8 mouse cellular contexts compared by ENCODE assay signal in genomic region chr9:103490439-103490838, GRCm38 (mm10). TPM values are rescaled to one million over a fixed set of nuclear protein-coding genes. Genes with fewer than 3 reads are reported as not detected.
DNase-seq lines count a peak whose midpoint lies in the region; ATAC-seq and TF ChIP-seq lines count a peak whose summit lies in the region.

No protein-coding gene starts in this region.

- no peaks in the 10 kb centered on the region for H3K36me3 ChIP-seq in G1E (replicated peaks)
- H3K36me3 ChIP-seq in forebrain, postnatal 0 days (ENCODE audit: insufficient read depth): peaks cover 14% of the 10 kb centered on the region; the same call in 1 of the 2 replicates
- no peaks in the 10 kb centered on the region for H3K36me3 ChIP-seq in hindbrain, embryonic 11.5 days (ENCODE audit: control insufficient read depth, insufficient read depth, low read length)

- DNase-seq in G1E (ENCODE audit: low spot score): no peak
- DNase-seq in cerebellum, adult 11 months: peak; percentile 80
- DNase-seq in forebrain, postnatal 0 days: peak; percentile 80
- DNase-seq in hindbrain, embryonic 11.5 days (ENCODE audit: low spot score): peak; percentile 87
- DNase-seq in layer of hippocampus, adult 9-11 months: peak; percentile 59
- peak; percentile 86 for DNase-seq in lung, postnatal 14 days
- peak; percentile 56 for DNase-seq in retina, postnatal 7 days (ENCODE audit: low read depth, low spot score)
- DNase-seq in thymus, postnatal 4 days: peak; percentile 89

- peaks cover 79% of the 10 kb centered on the region for H3K9me3 ChIP-seq in G1E (replicated peaks)
- no peaks in the 10 kb centered on the region for H3K9me3 ChIP-seq in forebrain, postnatal 0 days (ENCODE audit: low read length)
- H3K9me3 ChIP-seq in hindbrain, embryonic 11.5 days (ENCODE audit: control insufficient read depth, low read length): no peaks in the 10 kb centered on the region

- H3K4me2 ChIP-seq in forebrain, postnatal 0 days (ENCODE audit: low read depth): no peak overlapping the region
- no peak overlapping the region for H3K4me2 ChIP-seq in hindbrain, embryonic 11.5 days (replicated peaks; ENCODE audit: low read depth, low read length)

- no peak overlapping the region for H3K4me3 ChIP-seq in G1E (ENCODE audit: low read depth, low read length)
- H3K4me3 ChIP-seq in forebrain, postnatal 0 days (ENCODE audit: low read depth, low read length): no peak overlapping the region
- H3K4me3 ChIP-seq in hindbrain, embryonic 11.5 days (ENCODE audit: low read depth, low read length): no peak overlapping the region

- H3K9ac ChIP-seq in forebrain, postnatal 0 days: no peak overlapping the region
- no peak overlapping the region for H3K9ac ChIP-seq in hindbrain, embryonic 11.5 days (ENCODE audit: low read depth, low read length)

- no peaks in the 10 kb centered on the region for H3K4me1 ChIP-seq in G1E (ENCODE audit: insufficient read depth, low read depth, low read length)
- peaks cover 3% of the 10 kb centered on the region; the same call in 1 of the 2 replicates for H3K4me1 ChIP-seq in forebrain, postnatal 0 days (ENCODE audit: insufficient read depth)
- H3K4me1 ChIP-seq in hindbrain, embryonic 11.5 days (replicated peaks; ENCODE audit: control insufficient read depth, insufficient read depth, low read length): no peaks in the 10 kb centered on the region

- H3K27me3 ChIP-seq in G1E (ENCODE audit: insufficient read depth, low read length): no peaks in the 10 kb centered on the region
- no peaks in the 10 kb centered on the region for H3K27me3 ChIP-seq in forebrain, postnatal 0 days (ENCODE audit: insufficient read depth, low read length)
- H3K27me3 ChIP-seq in hindbrain, embryonic 11.5 days (ENCODE audit: control insufficient read depth, insufficient read depth, low read length): no peaks in the 10 kb centered on the region

- H3K27ac ChIP-seq in forebrain, postnatal 0 days (ENCODE audit: low read depth, low read length): no peak overlapping the region
- H3K27ac ChIP-seq in hindbrain, embryonic 11.5 days (ENCODE audit: low read depth, low read length): no peak overlapping the region

- ATAC-seq in G1E (ENCODE audit: extremely low read depth, insufficient number of reproducible peaks, low FRiP score, poor library complexity, severe bottlenecking): peak; percentile 34; the same call in 1 of the 2 replicates
- ATAC-seq in forebrain, postnatal 0 days: peak; percentile 64; the same call in 1 of the 2 replicates
- ATAC-seq in hindbrain, embryonic 11.5 days (ENCODE audit: low FRiP score): peak; percentile 41; the same call in 1 of the 2 replicates

- WGBS in forebrain, postnatal 0 days: 31% methylated on average over 2 of the region's 2 CpGs
- WGBS in hindbrain, embryonic 11.5 days: 28% methylated on average over 2 of the region's 2 CpGs

- TF ChIP-seq CTCF in G1E (IDR thresholded peaks at IDR 0.05; ENCODE audit: low read depth, low read length): peak; percentile 47; the same call in 1 of the 2 replicates
- TF ChIP-seq CTCF in forebrain, postnatal 0 days (IDR thresholded peaks at IDR 0.05; ENCODE audit: low read depth): peak; percentile 95

RNA-seq across cellular contexts. Expression of gene Bfsp2, which starts 10.2 kb away (rescaled TPM):
- total RNA-seq in G1E (2014; fragmentation: Nextera tagmentation) (not detected in 2 replicates), G1E (2017) (not detected in 2 replicates)
- polyA plus RNA-seq in G1E (2012): not detected in 2 replicates
- total RNA-seq in forebrain, postnatal 0 days (2014; rRNA removed): 1.5 and 2.6 TPM in 2 replicates
- 1.9 and 2.4 TPM in 2 replicates for polyA plus RNA-seq in forebrain, postnatal 0 days (2015; fragmentation: Nextera tagmentation; extraction: Ambion mirVana)
- polyA plus RNA-seq in hindbrain, embryonic 11.5 days (2014; fragmentation: Nextera tagmentation; extraction: Ambion mirVana): 0.54 and 2.1 TPM in 2 replicates
